Comparison of ENCODE assay signal across 9 mouse cellular contexts in the genomic region with DNA sequence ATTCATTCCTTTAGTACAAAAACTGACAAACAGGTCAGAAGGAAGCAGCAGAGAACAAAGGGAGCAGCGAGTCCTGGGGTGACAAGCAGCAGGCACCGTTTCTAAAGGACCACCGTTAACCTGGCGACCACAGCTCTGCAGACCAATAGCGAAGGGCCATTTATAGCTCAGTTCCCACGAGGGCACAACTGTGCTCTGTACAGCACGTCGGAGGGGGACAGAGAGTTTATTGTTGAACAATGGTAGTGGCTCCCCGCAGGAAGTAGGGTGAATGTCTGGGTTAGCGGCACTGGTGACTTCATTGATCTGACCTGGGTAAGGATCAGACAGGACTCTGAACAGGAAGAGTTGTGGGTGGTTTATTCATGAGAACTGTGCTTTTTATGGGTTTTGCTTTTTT.
A peak's percentile ranks its signal among the peaks of the same experiment; 100 is the strongest.
DNase-seq lines count a peak whose midpoint lies in the region; ATAC-seq and TF ChIP-seq lines count a peak whose summit lies in the region.
"Had no signal": no experiment of that assay in that cellular context is flagged by ENCODE, and none has a peak within 500 bp of the region (broad histone marks: within the 10 kb centered on the region; RNA-seq: fewer than 3 reads in every experiment).

No protein-coding gene starts in this region.

- peak overlapping the region; percentile 49 for H3K27ac ChIP-seq in heart, embryonic 12.5 days (ENCODE audit: poor library complexity, severe bottlenecking)
- H3K27ac ChIP-seq in forebrain, postnatal 0 days (ENCODE audit: low read depth, low read length): 0 out of 2 replicates have a peak overlapping the region, but pooled peaks have one; percentile 10

- H3K36me3 ChIP-seq in heart, embryonic 12.5 days: no peaks in the 10 kb centered on the region
- no peaks in the 10 kb centered on the region for H3K36me3 ChIP-seq in forebrain, postnatal 0 days (ENCODE audit: insufficient read depth)

- H3K4me3 ChIP-seq in heart, embryonic 12.5 days: no peak overlapping the region
- no peak overlapping the region for H3K4me3 ChIP-seq in forebrain, postnatal 0 days (ENCODE audit: low read depth, low read length)

- H3K4me2 ChIP-seq in heart, embryonic 12.5 days: peak overlapping the region; percentile 28
- 0 out of 2 replicates have a peak overlapping the region, but pooled peaks have one; percentile 18 for H3K4me2 ChIP-seq in forebrain, postnatal 0 days (ENCODE audit: low read depth)

- H3K27me3 ChIP-seq in heart, embryonic 12.5 days (replicated peaks): no peaks in the 10 kb centered on the region
- no peaks in the 10 kb centered on the region for H3K27me3 ChIP-seq in forebrain, postnatal 0 days (ENCODE audit: insufficient read depth, low read length)

- 0 out of 2 replicates have a peak overlapping the region, but pooled peaks have one; percentile 22 for H3K9ac ChIP-seq in heart, embryonic 12.5 days
- H3K9ac ChIP-seq in forebrain, postnatal 0 days: no peak overlapping the region

- DNase-seq in heart, adult 9 months (ENCODE audit: low spot score in 2 of 2): no peak
- DNase-seq in CD8-positive naive resting alpha-beta T cell, adult 2 months (ENCODE audit: low read depth in 2 of 2, low spot score in 2 of 2): peak; percentile 73 to 74
- DNase-seq in forebrain, postnatal 0 days: no peak
- peak; percentile 85 for DNase-seq in mesoderm, embryonic 11.5 days (ENCODE audit: low read depth, low spot score)
- DNase-seq in right cerebral cortex, adult 2 months (ENCODE audit: low spot score in 2 of 2): no peak
- no peak for DNase-seq in cerebellum, postnatal 25 days
- no peak for DNase-seq in adrenal gland, postnatal 25 days
- DNase-seq: cerebellum, adult 9-10 months had no signal

- TF ChIP-seq CTCF in forebrain, postnatal 0 days (IDR thresholded peaks at IDR 0.05; ENCODE audit: low read depth): no peak

- no peaks in the 10 kb centered on the region for H3K9me3 ChIP-seq in heart, embryonic 12.5 days (replicated peaks)
- H3K9me3 ChIP-seq in forebrain, postnatal 0 days (ENCODE audit: low read length): no peaks in the 10 kb centered on the region

- peak; percentile 66 for ATAC-seq in heart, embryonic 12.5 days (ENCODE audit: insufficient number of reproducible peaks, low FRiP score)
- ATAC-seq in forebrain, postnatal 0 days: peak; percentile 66

- 33% methylated on average over 10 of the region's 10 CpGs for WGBS in heart, embryonic 12.5 days
- WGBS in forebrain, postnatal 0 days: 8% methylated on average over 10 of the region's 10 CpGs

- peaks cover 33% of the 10 kb centered on the region for H3K4me1 ChIP-seq in heart, embryonic 12.5 days (replicated peaks)
- peaks cover 25% of the 10 kb centered on the region for H3K4me1 ChIP-seq in forebrain, postnatal 0 days (ENCODE audit: insufficient read depth)

Comparison
In these comparisons a context has a peak if more than half of its experiments do, and no peak if none do; other contexts are left out.
1. DNase-seq: peak in CD8-positive naive resting alpha-beta T cell, adult 2 months (2 of 2) and mesoderm, embryonic 11.5 days (single experiment); none in heart, adult 9 months (0 of 2), forebrain, postnatal 0 days (single experiment), right cerebral cortex, adult 2 months (0 of 2), cerebellum, postnatal 25 days (0 of 2) and adrenal gland, postnatal 25 days (single experiment).